Mouse (Mus musculus): ENCODE results near the gene Phactr1. TPM values are rescaled to one million over a fixed set of nuclear protein-coding genes. Genes with fewer than 3 reads are reported as not detected.

Gene Phactr1
- polyA plus RNA-seq, 2 experiments: 3.6 to 6.7 TPM

DNA sequence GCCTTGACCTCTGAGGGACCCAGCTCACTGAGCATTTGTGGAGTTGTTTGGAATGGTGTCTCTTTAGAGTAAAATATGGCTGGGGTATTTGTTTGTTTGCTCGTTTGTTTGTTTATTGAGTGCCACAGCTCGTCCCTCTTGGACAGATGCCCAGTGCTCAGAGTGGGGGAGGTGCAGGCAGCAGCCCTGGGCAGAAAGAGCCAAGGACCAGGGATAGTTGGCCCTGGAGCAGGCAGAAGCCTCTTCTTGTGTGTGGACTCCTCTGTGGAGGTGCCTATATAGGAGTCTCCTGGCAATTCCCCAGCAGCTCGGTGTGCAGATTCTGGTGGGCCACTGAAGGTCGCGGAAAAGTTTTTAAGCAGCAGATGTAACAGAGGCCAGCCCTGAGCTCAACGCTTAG lies 236.8 kb downstream of the Phactr1 start:
- Histone ChIP-seq H3K27me3 (ENCODE audit: control insufficient read depth, insufficient read depth, low read length) (peaks cover 12% of the 10 kb centered on the region), H3K27ac (replicated peaks; ENCODE audit: low read depth, low read length) (no peak overlapping the region), H3K9ac (ENCODE audit: low read depth, low read length, severe bottlenecking) (no peak overlapping the region), H3K36me3 (ENCODE audit: control insufficient read depth, insufficient read depth, low read length) (no peaks in the 10 kb centered on the region), H3K4me1 (ENCODE audit: control insufficient read depth, insufficient read depth, low read length) (peaks cover 4% of the 10 kb centered on the region; the same call in 1 of the 2 replicates), H3K4me2 (replicated peaks; ENCODE audit: low read depth, low read length, severe bottlenecking) (peak overlapping the region; percentile 100), H3K9me3 (ENCODE audit: control insufficient read depth, low read length) (no peaks in the 10 kb centered on the region), H3K4me3 (replicated peaks; ENCODE audit: low read length) (peak overlapping the region; percentile 62)
- TF ChIP-seq POLR2A (IDR thresholded peaks at IDR 0.05; ENCODE audit: borderline replicate concordance, extremely low read depth, insufficient read depth, insufficient read length): no peak
- 11% methylated on average over 6 of the region's 6 CpGs for WGBS
- DNase-seq (ENCODE audit: low spot score) (no peak), ATAC-seq (ENCODE audit: low FRiP score, low read depth) (no peak)

DNA sequence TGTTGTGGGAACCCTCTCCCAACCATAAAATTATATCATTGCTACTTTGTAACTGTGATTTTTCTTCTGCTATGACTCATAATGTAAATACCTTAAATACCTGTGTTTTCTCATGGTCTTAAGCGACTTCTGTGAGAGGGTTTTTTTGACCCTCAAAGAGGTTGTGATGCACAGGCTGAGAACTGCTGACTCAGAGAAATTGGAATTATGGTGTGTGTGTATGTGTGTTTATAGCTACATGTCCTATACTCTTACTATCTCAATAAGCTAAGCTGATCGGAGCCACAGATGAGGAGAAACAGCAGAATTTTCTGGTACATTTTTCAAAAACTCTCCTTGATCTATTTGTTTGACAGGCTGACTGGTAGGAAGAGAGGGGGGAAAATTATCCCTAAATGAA lies 239.6 kb downstream of the Phactr1 start:
- ATAC-seq (ENCODE audit: low FRiP score, low read depth): no peak
- no peak overlapping the region for H3K27ac ChIP-seq (replicated peaks; ENCODE audit: low read depth, low read length)
- H3K36me3 ChIP-seq (ENCODE audit: control insufficient read depth, insufficient read depth, low read length): no peaks in the 10 kb centered on the region
- no peak overlapping the region for H3K4me2 ChIP-seq (replicated peaks; ENCODE audit: low read depth, low read length, severe bottlenecking)
- TF ChIP-seq POLR2A (IDR thresholded peaks at IDR 0.05; ENCODE audit: borderline replicate concordance, extremely low read depth, insufficient read depth, insufficient read length): no peak
- no peak for DNase-seq (ENCODE audit: low spot score)
- H3K9me3 ChIP-seq (ENCODE audit: control insufficient read depth, low read length): no peaks in the 10 kb centered on the region
- H3K9ac ChIP-seq (ENCODE audit: low read depth, low read length, severe bottlenecking): no peak overlapping the region
- WGBS: 83% methylated on average over 2 of the region's 2 CpGs
- H3K4me3 ChIP-seq (replicated peaks; ENCODE audit: low read length): no peak overlapping the region
- H3K27me3 ChIP-seq (ENCODE audit: control insufficient read depth, insufficient read depth, low read length): peaks cover 12% of the 10 kb centered on the region
- H3K4me1 ChIP-seq (ENCODE audit: control insufficient read depth, insufficient read depth, low read length): peaks cover 4% of the 10 kb centered on the region; the same call in 1 of the 2 replicates

DNA sequence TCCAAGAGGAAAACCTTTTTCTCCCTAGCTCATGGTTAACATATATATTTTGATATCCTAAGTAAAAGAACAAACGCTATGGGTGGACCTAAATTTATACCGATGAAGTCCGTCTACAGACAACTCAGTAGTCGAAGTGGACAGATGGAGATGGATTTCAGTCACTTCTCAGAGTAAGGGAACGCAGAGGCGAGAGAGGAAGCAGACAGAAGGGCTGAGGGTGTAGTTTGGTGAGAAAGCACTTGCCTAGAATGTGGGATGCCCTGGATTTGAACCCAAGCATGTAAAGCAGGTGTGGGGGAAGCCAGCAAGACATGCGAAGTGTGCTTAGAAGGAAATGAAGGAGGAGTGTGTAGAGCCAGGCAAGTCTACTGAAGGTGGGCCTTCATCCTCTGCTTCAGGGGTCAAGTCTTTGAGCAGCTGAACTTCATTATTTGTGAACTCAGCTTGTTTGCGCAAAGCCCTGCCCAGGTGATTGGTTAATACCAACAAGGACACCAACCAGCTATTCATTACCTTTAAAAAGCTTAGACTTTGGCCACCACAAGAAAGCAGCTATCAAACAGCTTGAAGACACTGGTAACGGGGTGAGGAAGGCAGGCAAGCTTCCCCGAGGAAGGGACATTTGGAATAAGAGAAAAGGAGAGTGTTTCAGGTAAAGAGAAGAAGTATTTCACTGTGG lies 241.5 kb downstream of the Phactr1 start:
- Histone ChIP-seq H3K27ac (replicated peaks; ENCODE audit: low read depth, low read length) (no peak overlapping the region), H3K9me3 (ENCODE audit: control insufficient read depth, low read length) (no peaks in the 10 kb centered on the region), H3K4me1 (ENCODE audit: control insufficient read depth, insufficient read depth, low read length) (peaks cover 4% of the 10 kb centered on the region; the same call in 1 of the 2 replicates), H3K27me3 (ENCODE audit: control insufficient read depth, insufficient read depth, low read length) (peaks cover 4% of the 10 kb centered on the region; the same call in 1 of the 2 replicates), H3K36me3 (ENCODE audit: control insufficient read depth, insufficient read depth, low read length) (no peaks in the 10 kb centered on the region), H3K9ac (ENCODE audit: low read depth, low read length, severe bottlenecking) (no peak overlapping the region), H3K4me2 (replicated peaks; ENCODE audit: low read depth, low read length, severe bottlenecking) (no peak overlapping the region), H3K4me3 (replicated peaks; ENCODE audit: low read length) (no peak overlapping the region)
- DNase-seq (ENCODE audit: low spot score) (no peak), ATAC-seq (ENCODE audit: low FRiP score, low read depth) (no peak)
- 88% methylated on average over 10 of the region's 10 CpGs for WGBS
- TF ChIP-seq POLR2A (IDR thresholded peaks at IDR 0.05; ENCODE audit: borderline replicate concordance, extremely low read depth, insufficient read depth, insufficient read length): no peak

DNA sequence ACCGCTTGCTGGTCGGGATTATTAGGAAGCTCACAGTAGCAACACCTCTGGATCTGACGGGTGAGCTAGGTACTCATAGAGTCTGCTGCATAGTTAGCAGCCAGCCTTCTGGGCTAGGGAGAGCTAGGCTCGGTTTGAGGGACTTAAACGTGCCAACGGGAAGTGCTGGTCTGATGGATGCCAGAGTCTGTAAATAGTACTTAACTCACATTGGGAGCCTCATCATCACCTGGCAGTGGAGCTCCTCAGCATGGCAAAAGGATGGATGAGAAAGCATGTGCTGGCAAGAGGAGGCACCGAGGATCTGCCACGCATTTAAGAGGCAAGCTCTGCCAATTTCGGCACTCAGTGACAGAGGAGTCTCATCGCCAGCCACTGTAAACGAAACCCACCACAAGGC lies 247.4 kb downstream of the Phactr1 start:
- no peak overlapping the region for H3K27ac ChIP-seq (replicated peaks; ENCODE audit: low read depth, low read length)
- H3K9ac ChIP-seq (ENCODE audit: low read depth, low read length, severe bottlenecking): no peak overlapping the region
- WGBS: 95% methylated on average over 11 of the region's 11 CpGs
- no peak overlapping the region for H3K4me3 ChIP-seq (replicated peaks; ENCODE audit: low read length)
- no peak for TF ChIP-seq POLR2A (IDR thresholded peaks at IDR 0.05; ENCODE audit: borderline replicate concordance, extremely low read depth, insufficient read depth, insufficient read length)
- no peak for DNase-seq (ENCODE audit: low spot score)
- ATAC-seq (ENCODE audit: low FRiP score, low read depth): no peak
- H3K4me1 ChIP-seq (ENCODE audit: control insufficient read depth, insufficient read depth, low read length): peaks cover 14% of the 10 kb centered on the region
- H3K4me2 ChIP-seq (replicated peaks; ENCODE audit: low read depth, low read length, severe bottlenecking): no peak overlapping the region
- H3K27me3 ChIP-seq (ENCODE audit: control insufficient read depth, insufficient read depth, low read length): no peaks in the 10 kb centered on the region
- H3K36me3 ChIP-seq (ENCODE audit: control insufficient read depth, insufficient read depth, low read length): no peaks in the 10 kb centered on the region
- peaks cover 9% of the 10 kb centered on the region for H3K9me3 ChIP-seq (ENCODE audit: control insufficient read depth, low read length)

DNA sequence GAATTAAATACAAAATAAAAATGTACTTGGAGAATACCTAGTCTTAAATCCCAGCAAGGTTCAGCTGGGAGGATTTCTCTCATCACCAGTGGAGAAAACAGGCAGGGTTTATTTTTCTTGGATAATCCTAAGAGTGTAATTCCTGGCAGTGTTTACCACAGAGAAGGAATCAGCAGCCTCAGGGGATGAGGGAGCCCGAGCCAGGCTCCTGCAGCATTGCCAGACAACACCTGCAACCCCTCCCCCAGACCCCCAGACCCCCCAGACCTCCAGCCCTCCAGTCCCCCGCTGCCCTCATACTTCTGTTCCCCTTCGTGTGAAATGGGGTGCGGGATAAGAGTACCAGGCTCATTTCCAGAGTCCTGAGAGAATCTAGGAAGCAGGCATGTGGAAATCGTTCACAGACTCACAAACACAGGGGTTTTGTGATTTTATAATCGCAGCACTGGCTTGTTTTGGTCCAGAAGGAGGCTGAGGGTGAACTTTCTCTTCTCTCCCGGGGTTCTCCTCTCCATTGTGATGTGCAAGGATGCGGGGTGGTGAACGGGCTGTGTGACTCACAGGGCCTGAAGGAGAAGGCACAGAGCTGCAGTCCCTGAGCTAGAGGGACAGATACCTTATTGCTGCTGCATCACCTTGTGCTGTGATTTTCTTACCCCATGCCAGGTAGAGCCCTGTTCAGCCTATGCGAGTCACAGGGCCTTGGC lies 249.3 kb downstream of the Phactr1 start:
- no peaks in the 10 kb centered on the region for H3K36me3 ChIP-seq (ENCODE audit: control insufficient read depth, insufficient read depth, low read length)
- ATAC-seq (ENCODE audit: low FRiP score, low read depth): peak; percentile 44
- peaks cover 21% of the 10 kb centered on the region for H3K4me1 ChIP-seq (ENCODE audit: control insufficient read depth, insufficient read depth, low read length)
- DNase-seq (ENCODE audit: low spot score): peak; percentile 37
- H3K27me3 ChIP-seq (ENCODE audit: control insufficient read depth, insufficient read depth, low read length): no peaks in the 10 kb centered on the region
- H3K9me3 ChIP-seq (ENCODE audit: control insufficient read depth, low read length): peaks cover 9% of the 10 kb centered on the region
- 24% methylated on average over 10 of the region's 10 CpGs for WGBS
- H3K9ac ChIP-seq (ENCODE audit: low read depth, low read length, severe bottlenecking): no peak overlapping the region
- peak overlapping the region; percentile 65 for H3K27ac ChIP-seq (replicated peaks; ENCODE audit: low read depth, low read length)
- H3K4me2 ChIP-seq (replicated peaks; ENCODE audit: low read depth, low read length, severe bottlenecking): 0 out of 2 replicates have a peak overlapping the region, but pooled peaks have one; percentile 2
- TF ChIP-seq POLR2A (IDR thresholded peaks at IDR 0.05; ENCODE audit: borderline replicate concordance, extremely low read depth, insufficient read depth, insufficient read length): no peak
- no peak overlapping the region for H3K4me3 ChIP-seq (replicated peaks; ENCODE audit: low read length)
